Mouse (Mus musculus) adrenal gland (tissue): ENCODE measurements at regions not wholly inside any gene's neighbourhood (a gene's known extent, or its start where the extent isn't known, plus 50 kb on each side); places are given as distances from the start of the nearest gene placed in this dataset.

Experiments
- intact Hi-C: fragments of 180-260 bp; cut with DNase I; formaldehyde crosslinking; loops from one replicate; pipeline ENCODE4 v1.15.1; 2025

DNA sequence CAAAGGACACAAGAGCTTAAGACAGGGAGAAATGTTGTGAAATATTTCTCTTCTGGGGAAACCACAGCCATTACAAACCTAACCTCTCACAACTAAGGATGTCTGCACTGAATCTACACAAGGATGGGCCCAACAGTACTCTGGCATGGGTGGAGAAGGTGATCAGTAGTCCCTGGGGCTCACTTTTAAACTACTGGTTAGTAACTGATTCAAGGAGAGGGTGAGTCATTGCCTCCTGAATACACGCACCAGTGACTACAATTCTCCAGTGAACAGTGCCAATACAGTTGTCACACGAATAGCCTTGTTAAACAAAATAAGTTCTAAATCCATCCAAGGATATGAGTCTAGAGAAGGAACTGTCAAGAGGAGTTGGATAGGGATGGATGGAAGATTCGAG is 232.6 kb upstream of the Gm21830 start:
- intact Hi-C loops: no loop called here

DNA sequence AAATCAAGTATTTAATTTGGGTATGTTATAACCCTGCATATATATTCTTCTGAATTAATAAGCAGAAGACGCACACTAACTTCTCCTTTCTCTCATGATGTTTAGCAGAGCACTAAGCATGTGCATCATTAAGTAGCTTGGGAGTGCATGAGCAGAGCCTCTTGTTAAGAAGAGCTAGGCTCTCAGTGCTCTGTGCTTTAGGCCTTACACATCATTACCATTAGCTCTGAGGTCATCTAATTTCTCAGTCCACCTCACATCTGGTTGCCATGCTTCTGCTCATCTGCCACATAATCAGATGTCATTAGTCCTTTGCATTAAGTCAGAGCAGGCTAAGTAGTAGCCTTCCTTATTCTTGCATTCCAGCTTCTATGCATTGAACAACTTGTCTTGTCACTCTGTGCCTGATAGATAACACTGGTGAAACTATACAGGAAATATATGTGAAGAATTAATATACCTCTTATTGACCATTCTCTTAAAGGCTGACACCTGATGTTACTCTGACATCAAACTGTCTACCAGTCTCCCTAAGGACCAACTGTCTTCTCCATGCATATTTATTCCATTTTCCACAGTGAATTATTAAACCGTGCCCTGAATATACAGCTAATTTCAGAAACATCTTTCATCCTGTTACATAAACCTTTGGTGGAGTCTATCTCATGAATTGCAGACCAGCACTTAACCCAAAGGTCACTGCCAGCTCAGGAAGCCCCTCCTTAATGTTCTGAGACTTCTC is 192.3 kb upstream of the Gm21830 start:
- intact Hi-C loops: loop anchor here (10.0 kb wide), 1 partner anchor 264 kb away; no protein-coding TSS in a partner anchor

DNA sequence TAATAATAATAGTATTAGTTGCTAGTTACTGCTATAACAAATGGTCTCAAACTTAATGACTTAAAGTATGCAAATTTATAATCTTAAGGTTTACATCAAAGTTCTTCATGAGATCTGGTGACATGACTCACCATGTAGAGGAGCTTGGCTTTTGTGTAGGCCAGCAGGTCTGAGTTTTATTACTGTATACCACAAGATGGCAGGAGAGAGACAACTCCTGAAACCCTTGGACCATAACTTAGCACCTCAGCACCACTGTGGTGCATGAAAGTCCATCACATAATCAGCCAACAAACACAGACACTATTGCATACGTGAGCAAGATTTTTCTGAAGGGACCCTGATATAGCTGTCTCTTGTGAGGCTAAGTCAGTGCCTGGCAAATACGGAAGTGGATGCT is 187.2 kb upstream of the Gm21830 start:
- intact Hi-C loops: loop anchor here (10.0 kb wide), 1 partner anchor 259 kb away; no protein-coding TSS in a partner anchor

DNA sequence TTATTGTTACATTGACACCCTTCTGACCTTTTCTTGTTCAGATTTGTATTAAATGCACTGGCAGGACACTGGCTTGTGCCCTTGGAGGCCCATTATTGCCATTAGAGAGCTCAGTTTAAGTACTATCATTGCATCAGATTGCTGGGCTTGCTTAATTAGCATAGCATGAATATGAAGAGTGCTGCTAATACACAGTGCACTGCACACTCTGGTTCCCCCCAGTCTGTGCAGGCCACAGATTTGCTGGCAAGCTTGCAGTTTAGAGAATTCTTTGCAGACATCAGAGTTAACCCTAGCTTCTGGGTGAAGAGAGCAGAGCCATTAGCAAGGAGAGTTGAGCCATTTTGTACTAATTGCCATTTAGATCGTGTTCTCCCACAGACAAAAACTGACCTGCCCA is 156.1 kb upstream of the Gm21830 start:
- intact Hi-C loops: no loop called here
